ENCODE assay signal across 22 mouse cellular contexts in genomic region chr15:99352306-99352705, GRCm38 (mm10). TPM values are rescaled to one million over a fixed set of nuclear protein-coding genes. Genes with fewer than 3 reads are reported as not detected.
DNase-seq lines count a peak whose midpoint lies in the region; ATAC-seq and TF ChIP-seq lines count a peak whose summit lies in the region.
"Had no signal": no experiment of that assay in that cellular context is flagged by ENCODE, and none has a peak within 500 bp of the region (broad histone marks: within the 10 kb centered on the region; RNA-seq: fewer than 3 reads in every experiment).

No protein-coding gene starts in this region.

- TF ChIP-seq RAD21 in CH12.LX (IDR thresholded peaks at IDR 0.05; ENCODE audit: low read depth, low read length): no peak

- no peak for TF ChIP-seq CTCF in gastrocnemius, adult 2 months (IDR thresholded peaks at IDR 0.05)
- TF ChIP-seq CTCF in CH12.LX (conservative IDR thresholded peaks at IDR 0.05 in 1 of 2, IDR thresholded peaks at IDR 0.05 in 1 of 2; ENCODE audit: low read depth in 2 of 2, low read length in 2 of 2): no peak

- peaks cover 23 to 56% of the 10 kb centered on the region in 2 experiments for H3K4me1 ChIP-seq in heart, embryonic 14.5 days (ENCODE audit: control insufficient read depth in 2 of 2, insufficient read depth in 2 of 2, low read length in 2 of 2)
- peaks cover 63 to 96% of the 10 kb centered on the region in 2 experiments for H3K4me1 ChIP-seq in CH12.LX (ENCODE audit: control insufficient read depth in 1 of 2, insufficient read depth in 2 of 2)
- H3K4me1 ChIP-seq: forebrain, embryonic 15.5 days had no signal

- peak; percentile 3 for DNase-seq in gastrocnemius, adult 2 months
- no peak for DNase-seq in gastrocnemius, postnatal 4 days (ENCODE audit: low spot score in 2 of 2)
- no peak for DNase-seq in heart, postnatal 14 days
- no peak for DNase-seq in CH12.LX (ENCODE audit: extremely low read depth)
- no peak for DNase-seq in spleen, adult 18-20 months
- no peak for DNase-seq in gastrocnemius, postnatal 36 days
- DNase-seq: adrenal gland, adult 2 months; adrenal gland, postnatal 10 days; adrenal gland, postnatal 25 days; cerebellum, adult 11 months; cerebellum, adult 18-20 months; cerebellum, adult 8-10 months; cerebellum, adult 9-11 months; cerebellum, postnatal 14 days; forebrain, postnatal 0 days had no signal

- H3K4me2 ChIP-seq in heart, embryonic 14.5 days (ENCODE audit: low read length): no peak overlapping the region
- H3K4me2 ChIP-seq in CH12.LX (ENCODE audit: insufficient read depth, low read depth, poor library complexity, severe bottlenecking): peak overlapping the region; percentile 74; the same call in 1 of the 2 replicates
- H3K4me2 ChIP-seq in myocyte (ENCODE audit: low read depth): peak overlapping the region; percentile 55
- H3K4me2 ChIP-seq: embryonic facial prominence, embryonic 12.5 days; forebrain, embryonic 13.5 days; forebrain, embryonic 15.5 days had no signal

- dilution Hi-C loops in CH12.LX (cut with MboI; ENCODE audit: extremely low pct_ligation_motif_present, extremely low pct_unique_long_range_greater_than_20kb, low sequenced_read_pairs): no loop called here

- no peak for TF ChIP-seq POLR2A in CH12.LX (IDR thresholded peaks at IDR 0.05; ENCODE audit: low read depth, low read length)
- TF ChIP-seq POLR2A in myocyte (IDR thresholded peaks at IDR 0.05; ENCODE audit: insufficient read length, low read depth): no peak

- peaks cover 50% of the 10 kb centered on the region for H3K79me2 ChIP-seq in CH12.LX (replicated peaks; ENCODE audit: control insufficient read depth, extremely low read depth, insufficient read depth, poor library complexity, severe bottlenecking)
- peaks cover 95% of the 10 kb centered on the region for H3K79me2 ChIP-seq in myocyte (ENCODE audit: control insufficient read depth, insufficient read depth)

- H3K36me3 ChIP-seq in heart, embryonic 14.5 days (ENCODE audit: control insufficient read depth, insufficient read depth, low read length): 0 out of 2 replicates have a peak, but pooled peaks cover 3% of the 10 kb centered on the region
- H3K36me3 ChIP-seq in CH12.LX (replicated peaks in 1 of 2; ENCODE audit: control insufficient read depth in 1 of 2, insufficient read depth in 1 of 2, low read length in 1 of 2): peaks cover 0 to 24% of the 10 kb centered on the region in 2 experiments
- no peaks in the 10 kb centered on the region for H3K36me3 ChIP-seq in myocyte (ENCODE audit: control insufficient read depth, insufficient read depth)
- H3K36me3 ChIP-seq: forebrain, embryonic 15.5 days had no signal

- ATAC-seq in heart, embryonic 14.5 days (ENCODE audit: insufficient number of reproducible peaks, insufficient read depth, low FRiP score, low read depth): no peak
- ATAC-seq: forebrain, embryonic 13.5 days; forebrain, embryonic 15.5 days; forebrain, postnatal 0 days had no signal

- WGBS in heart, embryonic 14.5 days: 30% methylated on average over 5 of the region's 5 CpGs

- no peaks in the 10 kb centered on the region for H3K27me3 ChIP-seq in heart, embryonic 14.5 days (ENCODE audit: control insufficient read depth, insufficient read depth, low read length)
- H3K27me3 ChIP-seq in CH12.LX (replicated peaks) (no peaks in the 10 kb centered on the region), myocyte (ENCODE audit: control insufficient read depth, insufficient read depth, insufficient read length) (no peaks in the 10 kb centered on the region)
- H3K27me3 ChIP-seq: embryonic facial prominence, embryonic 12.5 days; forebrain, embryonic 13.5 days; forebrain, embryonic 15.5 days had no signal

- intact Hi-C loops in gastrocnemius, adult 2 months (cut with DNase I): no loop called here
- intact Hi-C loops in heart, postnatal 14 days (cut with DNase I): no loop called here
- intact Hi-C loops in gastrocnemius, postnatal 36 days (cut with DNase I): no loop called here

- no peak for TF ChIP-seq EP300 in CH12.LX (IDR thresholded peaks at IDR 0.05; ENCODE audit: low read length)

- H3K9me3 ChIP-seq in heart, embryonic 14.5 days (ENCODE audit: control insufficient read depth, low read length): no peaks in the 10 kb centered on the region
- H3K9me3 ChIP-seq in CH12.LX (replicated peaks; ENCODE audit: low read length): no peaks in the 10 kb centered on the region
- H3K9me3 ChIP-seq: embryonic facial prominence, embryonic 10.5 days; embryonic facial prominence, embryonic 12.5 days; forebrain, embryonic 13.5 days; forebrain, embryonic 15.5 days had no signal

- H3ac ChIP-seq in myocyte (ENCODE audit: control insufficient read depth, insufficient read length): no peak overlapping the region

- no peak overlapping the region for H3K4me3 ChIP-seq in gastrocnemius, adult 2 months
- no peak overlapping the region for H3K4me3 ChIP-seq in heart, embryonic 14.5 days (ENCODE audit: control insufficient read depth in 1 of 2, insufficient read depth in 1 of 2, low read depth in 1 of 2, low read length in 2 of 2)
- H3K4me3 ChIP-seq in CH12.LX (replicated peaks in 1 of 3; ENCODE audit: low read depth in 2 of 3, low read length in 2 of 3, poor library complexity in 1 of 3) (peak overlapping the region in 1 of 3 experiments; percentile 18), myocyte (no peak overlapping the region)
- H3K4me3 ChIP-seq: embryonic facial prominence, embryonic 10.5 days; embryonic facial prominence, embryonic 12.5 days; forebrain, embryonic 13.5 days; forebrain, embryonic 15.5 days had no signal

- in situ Hi-C loops in CH12.LX (cut with MboI; ENCODE audit: low pct_ligation_motif_present, low pct_unique_long_range_greater_than_20kb, low sequenced_read_pairs): no loop called here

- no peak overlapping the region for H3K27ac ChIP-seq in gastrocnemius, adult 2 months
- H3K27ac ChIP-seq in heart, embryonic 14.5 days (replicated peaks in 1 of 2; ENCODE audit: control insufficient read depth in 1 of 2, insufficient read depth in 1 of 2, low read depth in 2 of 2, low read length in 2 of 2): 0 out of 4 replicates have a peak overlapping the region, but pooled peaks of 1 of the 2 experiments have one; percentile 19
- H3K27ac ChIP-seq in CH12.LX (ENCODE audit: insufficient read depth, low read depth): peak overlapping the region; percentile 94
- H3K27ac ChIP-seq: embryonic facial prominence, embryonic 10.5 days; embryonic facial prominence, embryonic 12.5 days; forebrain, embryonic 13.5 days; forebrain, embryonic 15.5 days had no signal

- 0 out of 2 replicates have a peak overlapping the region, but pooled peaks have one; percentile 1 for H3K9ac ChIP-seq in heart, embryonic 14.5 days (ENCODE audit: low read length)
- peak overlapping the region; percentile 34; the same call in 1 of the 2 replicates for H3K9ac ChIP-seq in CH12.LX (ENCODE audit: insufficient read depth, low read depth)
- H3K9ac ChIP-seq: embryonic facial prominence, embryonic 12.5 days; forebrain, embryonic 13.5 days; forebrain, embryonic 15.5 days; forebrain, postnatal 0 days had no signal

TF ChIP-seq in CH12.LX, 34 proteins besides CTCF, POLR2A, EP300 and RAD21 (continues in another document):
- no peak for TF ChIP-seq JUN (IDR thresholded peaks at IDR 0.05; ENCODE audit: insufficient read depth, low read depth, low read length)
- TF ChIP-seq JUND (conservative IDR thresholded peaks at IDR 0.05; ENCODE audit: low read depth, low read length): no peak
- TF ChIP-seq ELF1 (IDR thresholded peaks at IDR 0.05; ENCODE audit: low read depth, low read length): no peak
- TF ChIP-seq RCOR1 (conservative IDR thresholded peaks at IDR 0.05; ENCODE audit: low read depth, low read length): no peak

TF ChIP-seq in myocyte, 11 proteins besides CTCF, POLR2A, EP300 and RAD21 (continues in another document):
- TF ChIP-seq MYOG (IDR thresholded peaks at IDR 0.05; ENCODE audit: control insufficient read depth in 1 of 3, insufficient read depth in 1 of 3, insufficient read length in 2 of 3, low read depth in 2 of 3) (peak; percentile 56 to 100 (median 90)), USF1 (IDR thresholded peaks at IDR 0.05; ENCODE audit: low read depth) (no peak), SRF (IDR thresholded peaks at IDR 0.05; ENCODE audit: control insufficient read depth, insufficient read length, low read depth) (peak; percentile 51)

RNA-seq across cellular contexts. Expression of gene Fmnl3, which starts 18.0 kb away (rescaled TPM):
- total RNA-seq in gastrocnemius, adult 2 months (2021): 1 to 10 TPM; 5.5 to 7.2 TPM
- total RNA-seq in gastrocnemius, postnatal 4 days (2021): 10 to 100 TPM; 32.3 to 35.7 TPM
- polyA plus RNA-seq in heart, embryonic 14.5 days (2014; fragmentation: Nextera tagmentation; extraction: Ambion mirVana): 14.4 and 15.0 TPM in 2 replicates
- total RNA-seq in heart, postnatal 14 days (2021): 10 to 100 TPM; 29.4 to 29.7 TPM
- total RNA-seq in CH12.LX (2012; rRNA removed) (28.6 and 28.8 TPM in 2 replicates), CH12.LX (2014; rRNA removed) (23.5 and 24.2 TPM in 2 replicates)
- polyA plus RNA-seq in CH12.LX (2012; ENCODE audit: insufficient read length, low read depth) (49.3 and 50.6 TPM in 2 replicates), myocyte (2012; fragmentation: generic; extraction: Trizol) (62.6 TPM)
- 1 to 10 TPM; 6.6 to 7.0 TPM for total RNA-seq in gastrocnemius, postnatal 36 days (2021)

RNA-seq across cellular contexts. Expression of gene Tmbim6, which starts 40.4 kb away (rescaled TPM):
- 100 to 1,000 TPM; 181 to 184 TPM for total RNA-seq in gastrocnemius, adult 2 months (2021)
- 100 to 1,000 TPM; 205 to 215 TPM for total RNA-seq in gastrocnemius, postnatal 4 days (2021)
- polyA plus RNA-seq in heart, embryonic 14.5 days (2014; fragmentation: Nextera tagmentation; extraction: Ambion mirVana): 235 and 239 TPM in 2 replicates
- 100 to 1,000 TPM; 216 to 219 TPM for total RNA-seq in heart, postnatal 14 days (2021)
- 223 and 268 TPM in 2 replicates for total RNA-seq in CH12.LX (2012; rRNA removed)
- 260 and 269 TPM in 2 replicates for total RNA-seq in CH12.LX (2014; rRNA removed)
- 313 and 329 TPM in 2 replicates for polyA plus RNA-seq in CH12.LX (2012; ENCODE audit: insufficient read length, low read depth)
- 691 TPM for polyA plus RNA-seq in myocyte (2012; fragmentation: generic; extraction: Trizol)
- 100 to 1,000 TPM; 165 to 172 TPM for total RNA-seq in gastrocnemius, postnatal 36 days (2021)

RNA-seq across cellular contexts. Expression of gene Fam186b, which starts 56.6 kb away (rescaled TPM):
- not detected for total RNA-seq in gastrocnemius, adult 2 months (2021)
- total RNA-seq in gastrocnemius, postnatal 4 days (2021): not detected
- 0.36 TPM in 1 of 2 replicates, not detected in the other for polyA plus RNA-seq in heart, embryonic 14.5 days (2014; fragmentation: Nextera tagmentation; extraction: Ambion mirVana)
- not detected for total RNA-seq in heart, postnatal 14 days (2021)
- 0.04 TPM in 1 of 2 replicates, not detected in the other for total RNA-seq in CH12.LX (2012; rRNA removed)
- total RNA-seq in CH12.LX (2014; rRNA removed): not detected in 2 replicates
- 0.11 TPM in 1 of 2 replicates, not detected in the other for polyA plus RNA-seq in CH12.LX (2012; ENCODE audit: insufficient read length, low read depth)
- polyA plus RNA-seq in myocyte (2012; fragmentation: generic; extraction: Trizol): 0.06 TPM
- not detected for total RNA-seq in gastrocnemius, postnatal 36 days (2021)
- total RNA-seq: MEL had no signal

RNA-seq across cellular contexts. Expression of gene Prpf40b, which starts 57.4 kb away (rescaled TPM):
- 10 to 100 TPM; 24.8 to 27.0 TPM for total RNA-seq in gastrocnemius, adult 2 months (2021)
- 10 to 100 TPM; 32.6 to 34.5 TPM for total RNA-seq in gastrocnemius, postnatal 4 days (2021)
- 31.2 and 38.0 TPM in 2 replicates for polyA plus RNA-seq in heart, embryonic 14.5 days (2014; fragmentation: Nextera tagmentation; extraction: Ambion mirVana)
- 10 to 100 TPM; 25.5 to 26.3 TPM for total RNA-seq in heart, postnatal 14 days (2021)
- total RNA-seq in CH12.LX (2012; rRNA removed): 18.8 and 27.9 TPM in 2 replicates
- total RNA-seq in CH12.LX (2014; rRNA removed): 11.7 and 14.3 TPM in 2 replicates
- 31.6 and 31.8 TPM in 2 replicates for polyA plus RNA-seq in CH12.LX (2012; ENCODE audit: insufficient read length, low read depth)
- polyA plus RNA-seq in myocyte (2012; fragmentation: generic; extraction: Trizol): 59.7 TPM
- total RNA-seq in gastrocnemius, postnatal 36 days (2021): 10 to 100 TPM; 21.0 to 23.0 TPM
